Mouse (Mus musculus): ENCODE data around the gene Btn1a1.

DNA sequence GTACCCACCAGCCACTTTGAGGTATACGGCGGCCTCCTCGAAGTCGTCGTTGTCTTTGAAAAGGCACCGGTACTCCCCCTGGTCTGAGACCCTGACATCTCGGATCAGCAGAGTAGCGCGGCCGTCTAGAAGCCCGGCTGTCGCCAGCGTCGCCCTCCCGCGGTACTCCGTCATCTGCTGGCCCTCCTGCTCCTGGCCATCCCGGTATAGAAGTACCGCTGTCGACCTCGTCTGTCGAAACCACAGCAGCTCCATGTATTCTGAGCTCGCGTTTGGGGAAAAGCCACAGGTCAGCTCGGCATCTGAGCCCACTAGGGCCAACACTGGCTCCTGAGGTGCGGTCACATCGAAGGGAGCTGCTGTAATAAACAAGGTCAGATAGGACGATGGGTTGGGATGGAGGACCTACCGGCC, 1.5 kb downstream of the Btn1a1 start:
- no peak for TF ChIP-seq CTCF (IDR thresholded peaks at IDR 0.05; ENCODE audit: low read depth)
- TF ChIP-seq EP300 (IDR thresholded peaks at IDR 0.05; ENCODE audit: low read depth) = no peak
